In genomic region chr3:108087329-108087728, GRCm38 (mm10) we compare ENCODE assay signal across 11 mouse cellular contexts. TPM values are rescaled to one million over a fixed set of nuclear protein-coding genes. Genes with fewer than 3 reads are reported as not detected.
DNase-seq lines count a peak whose midpoint lies in the region; ATAC-seq and TF ChIP-seq lines count a peak whose summit lies in the region.
"Had no signal": no experiment of that assay in that cellular context is flagged by ENCODE, and none has a peak within 500 bp of the region (broad histone marks: within the 10 kb centered on the region; RNA-seq: fewer than 3 reads in every experiment).

No protein-coding gene starts in this region.

- peaks cover 50% of the 10 kb centered on the region for H3K4me1 ChIP-seq in heart, embryonic 12.5 days (replicated peaks)
- peaks cover 56% of the 10 kb centered on the region for H3K4me1 ChIP-seq in neural tube, embryonic 13.5 days (replicated peaks)
- H3K4me1 ChIP-seq in neural tube, embryonic 15.5 days, result peaks cover 44% of the 10 kb centered on the region
- peaks cover 38% of the 10 kb centered on the region for H3K4me1 ChIP-seq in limb, embryonic 14.5 days (ENCODE audit: control insufficient read depth, insufficient read depth, low read length)

- H3K27ac ChIP-seq in heart, embryonic 12.5 days (ENCODE audit: poor library complexity, severe bottlenecking), result no peak overlapping the region
- no peak overlapping the region for H3K27ac ChIP-seq in neural tube, embryonic 13.5 days (replicated peaks)
- H3K27ac ChIP-seq in neural tube, embryonic 15.5 days (replicated peaks), result no peak overlapping the region
- no peak overlapping the region for H3K27ac ChIP-seq in limb, embryonic 14.5 days (replicated peaks; ENCODE audit: low read depth, low read length)

- H3K36me3 ChIP-seq in heart, embryonic 12.5 days, result no peaks in the 10 kb centered on the region
- no peaks in the 10 kb centered on the region for H3K36me3 ChIP-seq in neural tube, embryonic 13.5 days
- H3K36me3 ChIP-seq in neural tube, embryonic 15.5 days, result no peaks in the 10 kb centered on the region
- no peaks in the 10 kb centered on the region for H3K36me3 ChIP-seq in limb, embryonic 14.5 days (ENCODE audit: control insufficient read depth, insufficient read depth, low read length)
- H3K36me3 ChIP-seq: midbrain, embryonic 10.5 days had no signal

- intact Hi-C loops in heart, postnatal 10 days (cut with DNase I), result loop anchor here (2.0 kb wide), 1 partner anchor 53 kb away; no protein-coding TSS in a partner anchor

- no peak for TF ChIP-seq POLR2A in limb, embryonic 14.5 days (IDR thresholded peaks at IDR 0.05; ENCODE audit: borderline replicate concordance, extremely low read depth, insufficient read depth, insufficient read length)

- H3K4me2 ChIP-seq in heart, embryonic 12.5 days, result peak overlapping the region; percentile 98
- H3K4me2 ChIP-seq in neural tube, embryonic 13.5 days, result 0 out of 2 replicates have a peak overlapping the region, but pooled peaks have one; percentile 99
- no peak overlapping the region for H3K4me2 ChIP-seq in neural tube, embryonic 15.5 days
- no peak overlapping the region; the same call in 1 of the 2 replicates for H3K4me2 ChIP-seq in limb, embryonic 14.5 days (replicated peaks; ENCODE audit: low read depth, low read length, severe bottlenecking)

- no peak for ATAC-seq in heart, embryonic 12.5 days (ENCODE audit: insufficient number of reproducible peaks, low FRiP score)
- no peak for ATAC-seq in neural tube, embryonic 13.5 days (ENCODE audit: low read depth)
- ATAC-seq in neural tube, embryonic 15.5 days (ENCODE audit: low FRiP score), result no peak
- no peak for ATAC-seq in limb, embryonic 14.5 days (ENCODE audit: low FRiP score, low read depth)

- no peaks in the 10 kb centered on the region for H3K27me3 ChIP-seq in heart, embryonic 12.5 days (replicated peaks)
- H3K27me3 ChIP-seq in neural tube, embryonic 13.5 days, result no peaks in the 10 kb centered on the region
- no peaks in the 10 kb centered on the region for H3K27me3 ChIP-seq in neural tube, embryonic 15.5 days (replicated peaks)
- no peaks in the 10 kb centered on the region for H3K27me3 ChIP-seq in limb, embryonic 14.5 days (ENCODE audit: control insufficient read depth, insufficient read depth, low read length)

- WGBS in heart, embryonic 12.5 days, result 69% methylated on average over 3 of the region's 3 CpGs
- 84% methylated on average over 3 of the region's 3 CpGs for WGBS in neural tube, embryonic 13.5 days
- WGBS in neural tube, embryonic 15.5 days, result 93% methylated on average over 3 of the region's 3 CpGs
- WGBS in limb, embryonic 14.5 days, result 92% methylated on average over 3 of the region's 3 CpGs

- no peaks in the 10 kb centered on the region for H3K9me3 ChIP-seq in heart, embryonic 12.5 days (replicated peaks)
- no peaks in the 10 kb centered on the region for H3K9me3 ChIP-seq in neural tube, embryonic 13.5 days
- H3K9me3 ChIP-seq in neural tube, embryonic 15.5 days (replicated peaks), result no peaks in the 10 kb centered on the region
- H3K9me3 ChIP-seq in limb, embryonic 14.5 days (ENCODE audit: control insufficient read depth, low read length), result no peaks in the 10 kb centered on the region
- H3K9me3 ChIP-seq: midbrain, embryonic 10.5 days had no signal

- no peak for DNase-seq in heart, postnatal 10 days
- no peak for DNase-seq in limb, embryonic 14.5 days (ENCODE audit: low spot score)
- DNase-seq in right cerebral cortex, adult 2 months (ENCODE audit: low spot score in 2 of 2), result no peak
- DNase-seq in urinary bladder, postnatal 14 days (ENCODE audit: low spot score), result no peak
- DNase-seq: cerebellum, postnatal 10 days; kidney, postnatal 14 days had no signal

- H3K9ac ChIP-seq in heart, embryonic 12.5 days, result no peak overlapping the region
- H3K9ac ChIP-seq in neural tube, embryonic 13.5 days, result no peak overlapping the region
- no peak overlapping the region for H3K9ac ChIP-seq in neural tube, embryonic 15.5 days (replicated peaks)
- no peak overlapping the region for H3K9ac ChIP-seq in limb, embryonic 14.5 days (ENCODE audit: low read depth, low read length, severe bottlenecking)

- no peak overlapping the region for H3K4me3 ChIP-seq in heart, embryonic 12.5 days
- H3K4me3 ChIP-seq in neural tube, embryonic 13.5 days, result no peak overlapping the region
- H3K4me3 ChIP-seq in neural tube, embryonic 15.5 days (replicated peaks), result no peak overlapping the region
- H3K4me3 ChIP-seq in limb, embryonic 14.5 days (replicated peaks; ENCODE audit: low read length), result peak overlapping the region; percentile 64; the same call in 1 of the 2 replicates

RNA-seq across cellular contexts. Expression of gene Ampd2, which starts 0.9 kb away (rescaled TPM):
- polyA plus RNA-seq in heart, embryonic 12.5 days (2016; fragmentation: Nextera tagmentation; extraction: Ambion mirVana), result 40.0 and 41.6 TPM in 2 replicates
- 10 to 100 TPM; 12.2 to 14.7 TPM for total RNA-seq in heart, postnatal 10 days (2021)
- 56.3 and 56.7 TPM in 2 replicates for polyA plus RNA-seq in neural tube, embryonic 13.5 days (2015; fragmentation: Nextera tagmentation; extraction: Ambion mirVana)
- 64.1 and 66.9 TPM in 2 replicates for polyA plus RNA-seq in neural tube, embryonic 15.5 days (2015; fragmentation: Nextera tagmentation; extraction: Ambion mirVana)
- polyA plus RNA-seq in limb, embryonic 14.5 days (2012; rRNA removed), result 116 and 161 TPM in 2 replicates
- polyA plus RNA-seq in limb, embryonic 14.5 days (2014; fragmentation: Nextera tagmentation; extraction: Ambion mirVana), result 35.8 and 38.7 TPM in 2 replicates

RNA-seq across cellular contexts. Expression of gene Gnat2, which starts 5.3 kb away (rescaled TPM):
- polyA plus RNA-seq in heart, embryonic 12.5 days (2016; fragmentation: Nextera tagmentation; extraction: Ambion mirVana), result 0.54 and 0.98 TPM in 2 replicates
- under 1 TPM in 1 of 2 experiments, not detected in 1; 0.38 TPM for total RNA-seq in heart, postnatal 10 days (2021)
- 0.08 and 0.36 TPM in 2 replicates for polyA plus RNA-seq in neural tube, embryonic 13.5 days (2015; fragmentation: Nextera tagmentation; extraction: Ambion mirVana)
- polyA plus RNA-seq in neural tube, embryonic 15.5 days (2015; fragmentation: Nextera tagmentation; extraction: Ambion mirVana), result 0.13 and 0.43 TPM in 2 replicates
- polyA plus RNA-seq in limb, embryonic 14.5 days (2012; rRNA removed), result 0.70 and 0.88 TPM in 2 replicates
- 0.70 and 0.91 TPM in 2 replicates for polyA plus RNA-seq in limb, embryonic 14.5 days (2014; fragmentation: Nextera tagmentation; extraction: Ambion mirVana)
- total RNA-seq: left cerebral cortex, postnatal 25 days had no signal

RNA-seq across cellular contexts. Expression of gene Gstm4, which starts 42.6 kb away (rescaled TPM):
- polyA plus RNA-seq in heart, embryonic 12.5 days (2016; fragmentation: Nextera tagmentation; extraction: Ambion mirVana), result 13.4 and 13.8 TPM in 2 replicates
- 10 to 100 TPM; 11.1 to 13.3 TPM for total RNA-seq in heart, postnatal 10 days (2021)
- polyA plus RNA-seq in neural tube, embryonic 13.5 days (2015; fragmentation: Nextera tagmentation; extraction: Ambion mirVana), result 13.9 and 15.5 TPM in 2 replicates
- 19.1 and 21.0 TPM in 2 replicates for polyA plus RNA-seq in neural tube, embryonic 15.5 days (2015; fragmentation: Nextera tagmentation; extraction: Ambion mirVana)
- polyA plus RNA-seq in limb, embryonic 14.5 days (2012; rRNA removed), result 14.4 and 14.5 TPM in 2 replicates
- 14.4 and 16.2 TPM in 2 replicates for polyA plus RNA-seq in limb, embryonic 14.5 days (2014; fragmentation: Nextera tagmentation; extraction: Ambion mirVana)

RNA-seq across cellular contexts. Expression of gene Gnai3, which starts 58.6 kb away (rescaled TPM):
- polyA plus RNA-seq in heart, embryonic 12.5 days (2016; fragmentation: Nextera tagmentation; extraction: Ambion mirVana), result 94.9 and 97.0 TPM in 2 replicates
- 10 to 100 TPM; 35.1 to 37.9 TPM for total RNA-seq in heart, postnatal 10 days (2021)
- 151 and 164 TPM in 2 replicates for polyA plus RNA-seq in neural tube, embryonic 13.5 days (2015; fragmentation: Nextera tagmentation; extraction: Ambion mirVana)
- 103 and 121 TPM in 2 replicates for polyA plus RNA-seq in neural tube, embryonic 15.5 days (2015; fragmentation: Nextera tagmentation; extraction: Ambion mirVana)
- polyA plus RNA-seq in limb, embryonic 14.5 days (2012; rRNA removed), result 81.8 and 89.8 TPM in 2 replicates
- 165 and 166 TPM in 2 replicates for polyA plus RNA-seq in limb, embryonic 14.5 days (2014; fragmentation: Nextera tagmentation; extraction: Ambion mirVana)

Comparison
In these comparisons a context has a peak if more than half of its experiments do, and no peak if none do; other contexts are left out.
1. H3K4me2 ChIP-seq: peak in heart, embryonic 12.5 days (single experiment) and neural tube, embryonic 13.5 days (single experiment); none in neural tube, embryonic 15.5 days (single experiment) and limb, embryonic 14.5 days (single experiment).